Mouse (Mus musculus): ENCODE measurements around the gene Cym.

Gene Cym

GRCm38 (mm10) chr3:107221608-107222007 is at the start of gene Cym:
Gene Cym, minus strand, starts transcription at chr3:107221732.
- no peak for DNase-seq (ENCODE audit: low read depth, low spot score)

GRCm38 (mm10) chr3:107266814-107267345 is 45.3 kb upstream of the Cym start:
- DNase-seq (ENCODE audit: low read depth, low spot score), result no peak

GRCm38 (mm10) chr3:107261851-107262165 is 40.3 kb upstream of the Cym start:
- DNase-seq (ENCODE audit: low read depth, low spot score), result peak; percentile 7

- DNase-seq (ENCODE audit: low read depth, low spot score), result peak; percentile 56
Measured at GRCm38 (mm10) chr3:107260956-107261850, 39.7 kb upstream of the Cym start.

- DNase-seq (ENCODE audit: low read depth, low spot score), result no peak
Measured at GRCm38 (mm10) chr3:107257924-107258323, 36.4 kb upstream of the Cym start.

GRCm38 (mm10) chr3:107256724-107257123 is 35.2 kb upstream of the Cym start:
- peak; percentile 24 for DNase-seq (ENCODE audit: low read depth, low spot score)

- DNase-seq (ENCODE audit: low read depth, low spot score), result no peak
Measured at GRCm38 (mm10) chr3:107255992-107256391, 34.5 kb upstream of the Cym start.

GRCm38 (mm10) chr3:107253925-107254324 is 32.4 kb upstream of the Cym start:
- peak; percentile 38 for DNase-seq (ENCODE audit: low read depth, low spot score)

GRCm38 (mm10) chr3:107252035-107252434 is 30.5 kb upstream of the Cym start:
- no peak for DNase-seq (ENCODE audit: low read depth, low spot score)

- no peak for DNase-seq (ENCODE audit: low read depth, low spot score)
Measured at GRCm38 (mm10) chr3:107250320-107250719, 28.8 kb upstream of the Cym start.

- no peak for DNase-seq (ENCODE audit: low read depth, low spot score)
Measured at GRCm38 (mm10) chr3:107249042-107249441, 27.5 kb upstream of the Cym start.

GRCm38 (mm10) chr3:107246876-107247275 is 25.3 kb upstream of the Cym start:
- no peak for DNase-seq (ENCODE audit: low read depth, low spot score)

- no peak for DNase-seq (ENCODE audit: low read depth, low spot score)
Measured at GRCm38 (mm10) chr3:107241389-107242094, 20.0 kb upstream of the Cym start.

GRCm38 (mm10) chr3:107239607-107240006 is 18.1 kb upstream of the Cym start, which contains the start of gene Prok1:
Gene Prok1, minus strand, starts transcription at chr3:107239707.
- DNase-seq (ENCODE audit: low read depth, low spot score), result no peak

GRCm38 (mm10) chr3:107238471-107238980 is 17.0 kb upstream of the Cym start:
- no peak for DNase-seq (ENCODE audit: low read depth, low spot score)

GRCm38 (mm10) chr3:107238051-107238450 is 16.5 kb upstream of the Cym start:
- DNase-seq (ENCODE audit: low read depth, low spot score), result no peak

- no peak for DNase-seq (ENCODE audit: low read depth, low spot score)
Measured at GRCm38 (mm10) chr3:107233945-107234344, 12.4 kb upstream of the Cym start.

GRCm38 (mm10) chr3:107233351-107233813 is 11.8 kb upstream of the Cym start:
- peak; percentile 94 for DNase-seq (ENCODE audit: low read depth, low spot score)

GRCm38 (mm10) chr3:107231202-107231601 is 9.7 kb upstream of the Cym start:
- no peak for DNase-seq (ENCODE audit: low read depth, low spot score)

GRCm38 (mm10) chr3:107230527-107230926 is 9.0 kb upstream of the Cym start, which contains the start of gene A630076J17Rik:
Gene A630076J17Rik, plus strand, starts transcription at chr3:107230614.
- no peak for DNase-seq (ENCODE audit: low read depth, low spot score)

- DNase-seq (ENCODE audit: low read depth, low spot score), result no peak
Measured at GRCm38 (mm10) chr3:107229822-107230221, 8.3 kb upstream of the Cym start.

- no peak for DNase-seq (ENCODE audit: low read depth, low spot score)
Measured at GRCm38 (mm10) chr3:107229221-107229620, 7.7 kb upstream of the Cym start.

Measured in brain, adult 2 months (tissue).